Mouse (Mus musculus) inflammation-experienced regulatory T-cells, adult 6 months (primary cell): ENCODE results near the gene Kcng3. TPM values are rescaled to one million over a fixed set of nuclear protein-coding genes. Genes with fewer than 3 reads are reported as not detected.
A peak's percentile ranks its signal among the peaks of the same experiment; 100 is the strongest.

ENCODE experiments used
- ATAC-seq: one replicate; pipeline ENCODE4 v1.8.0; 2017
- polyA plus RNA-seq, 3 experiments: library from polyadenylated mRNA; unstranded; fragments of 100-300 nt; shearing (Covaris generic); gene quantifications; one replicate each; pipeline ENCODE4 v1.2.1; 2017

Gene Kcng3
- polyA plus RNA-seq, 3 experiments from 2014 or later = not detected

GRCm38 (mm10) chr17:83554997-83555396 lies 76.7 kb downstream of the Kcng3 start:
- ATAC-seq = no peak

GRCm38 (mm10) chr17:83548501-83549233 lies 83.0 kb downstream of the Kcng3 start:
- peak; percentile 61 for ATAC-seq

GRCm38 (mm10) chr17:83547145-83547544 lies 84.5 kb downstream of the Kcng3 start:
- ATAC-seq = no peak

- ATAC-seq = peak; percentile 25
Measured at GRCm38 (mm10) chr17:83545756-83546742, 85.6 kb downstream of the Kcng3 start.

- peak; percentile 36 for ATAC-seq
Measured at GRCm38 (mm10) chr17:83545259-83545658, 86.4 kb downstream of the Kcng3 start.

GRCm38 (mm10) chr17:83542424-83542823 lies 89.3 kb downstream of the Kcng3 start:
- no peak for ATAC-seq

- no peak for ATAC-seq
Measured at GRCm38 (mm10) chr17:83539262-83540037, 92.2 kb downstream of the Kcng3 start.

GRCm38 (mm10) chr17:83538694-83539093 lies 93.0 kb downstream of the Kcng3 start:
- ATAC-seq = no peak

GRCm38 (mm10) chr17:83538141-83538540 lies 93.6 kb downstream of the Kcng3 start:
- ATAC-seq = no peak

Other genes starting within 250 kb of the Kcng3 start
- 100 to 1,000 TPM; 353 to 565 (median 539) TPM for gene Cox7a2l, start 114.6 kb downstream of the Kcng3 start, polyA plus RNA-seq
- 10 to 100 TPM; 70.5 to 87.9 (median 74.9) TPM for gene Mta3, start 74.3 kb upstream of the Kcng3 start, polyA plus RNA-seq
- 1 to 10 TPM in 2 of 3 experiments, under 1 TPM in 1; 0.89 to 4.4 (median 1.1) TPM for gene Haao, start 216.1 kb upstream of the Kcng3 start, polyA plus RNA-seq